Mouse (Mus musculus) right cerebral cortex, postnatal 10 days (tissue): ENCODE results near the gene Cxcr6.
"Not testable (repeated sequence)": the region's sequence is repeated elsewhere in the genome, so short reads cannot be mapped to it uniquely, and the experiment has no call there.

Experiments
- DNase-seq, 2 experiments: peaks; one replicate each; pipeline ENCODE4 v3.0.0; 2021; ENCODE audit warnings: low spot score in 2 of 2

Cxcr6 gene

DNA sequence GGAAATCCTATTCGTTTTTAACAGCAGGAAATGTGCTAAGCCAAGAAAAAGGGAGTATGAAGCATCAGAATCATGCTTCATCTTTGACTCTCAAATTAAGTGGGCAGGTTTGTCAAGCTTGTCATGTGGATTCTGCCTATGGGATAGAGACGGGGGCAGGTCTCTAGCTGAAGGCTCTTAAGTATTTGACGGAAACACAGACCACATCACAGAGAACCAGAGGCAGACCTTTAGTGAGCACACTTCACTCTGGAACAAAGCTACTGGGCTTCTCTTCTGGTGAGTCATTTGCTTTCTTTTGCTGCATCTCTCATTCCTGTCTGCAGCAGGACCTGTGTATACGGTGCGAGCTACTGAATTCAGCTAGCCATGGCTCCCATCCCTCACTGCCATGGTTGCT is at the start of gene Cxcr6:
Gene Cxcr6 (plus strand): TSS at position 209 of the 400 bp plus-strand sequence.
- DNase-seq = no peak

DNA sequence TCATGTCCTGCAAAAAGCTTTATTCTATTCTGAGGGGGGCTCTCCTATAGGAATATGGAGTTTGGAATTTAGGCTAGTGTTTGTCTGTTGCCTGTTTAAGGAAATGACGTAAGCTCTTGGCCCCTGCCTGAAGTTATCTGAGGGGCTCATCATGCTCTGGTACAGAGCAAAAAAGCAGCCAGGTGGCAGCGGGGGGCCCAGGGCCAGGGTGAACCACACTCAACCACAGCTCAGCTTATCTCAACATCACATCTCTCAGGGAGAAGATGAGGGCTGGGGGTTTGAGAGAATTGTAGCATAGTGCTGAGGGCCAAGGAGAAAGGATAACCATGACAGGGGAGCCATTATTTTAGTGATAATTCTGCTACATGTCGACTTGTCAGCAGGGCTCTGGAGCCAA is 49.5 kb upstream of the Cxcr6 start:
- no peak for DNase-seq

DNA sequence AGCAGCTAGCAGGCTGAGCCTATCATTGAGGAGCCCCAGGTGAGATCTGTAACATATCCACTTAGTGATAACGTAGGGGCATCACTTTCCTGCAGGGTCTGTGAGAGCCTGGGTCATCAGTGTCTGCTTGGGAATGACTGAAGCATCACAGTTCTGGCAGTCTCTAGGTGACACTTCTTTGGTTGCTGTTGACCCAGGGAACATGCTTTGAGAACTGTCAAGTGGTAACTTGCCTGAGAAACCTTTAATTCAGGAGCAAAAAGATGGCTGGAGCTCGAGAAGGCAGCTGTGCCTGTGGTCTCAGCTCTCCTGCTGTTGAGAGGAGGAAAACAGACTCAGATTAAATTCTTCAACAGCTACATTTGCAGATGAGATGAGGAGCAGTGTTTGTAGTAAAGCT is 48.9 kb upstream of the Cxcr6 start:
- no peak for DNase-seq

DNA sequence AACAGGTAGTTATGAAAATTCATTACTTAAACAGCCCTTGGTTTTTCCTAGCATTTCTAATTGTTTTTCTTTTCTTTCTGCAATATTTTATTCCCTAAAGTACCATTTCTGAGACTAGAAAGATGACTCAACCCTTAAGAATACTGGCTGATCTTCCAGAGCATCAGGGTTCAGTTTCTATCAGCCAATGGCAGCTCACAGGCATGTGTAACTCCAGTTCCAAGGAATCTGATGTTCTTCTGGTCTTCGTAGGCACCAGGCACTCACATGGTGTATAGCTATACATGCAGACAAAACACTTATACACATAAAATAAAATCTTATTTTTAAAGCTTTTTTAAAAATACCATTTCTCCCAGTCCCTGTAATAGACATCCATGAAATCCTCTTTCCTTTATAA is 48.1 kb upstream of the Cxcr6 start:
- no peak for DNase-seq

DNA sequence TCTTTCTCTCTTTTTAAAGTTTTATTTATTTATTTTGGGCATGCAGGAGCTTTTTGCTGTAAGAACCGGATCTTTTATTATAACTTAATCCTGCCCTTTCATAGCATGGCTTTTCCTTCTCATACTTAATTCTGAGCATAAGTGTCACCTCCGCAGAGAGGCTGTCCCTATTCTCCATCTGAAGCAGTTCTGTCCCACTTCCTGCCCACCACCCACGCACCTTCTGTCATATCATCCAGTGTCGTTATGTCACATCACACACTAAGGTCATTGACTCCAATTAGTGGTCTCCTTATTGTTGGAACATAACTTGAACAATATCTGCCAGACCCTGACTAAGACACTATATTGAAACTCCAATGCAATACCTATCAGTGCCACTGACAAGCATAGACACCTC is 47.6 kb upstream of the Cxcr6 start:
- DNase-seq = no peak

DNA sequence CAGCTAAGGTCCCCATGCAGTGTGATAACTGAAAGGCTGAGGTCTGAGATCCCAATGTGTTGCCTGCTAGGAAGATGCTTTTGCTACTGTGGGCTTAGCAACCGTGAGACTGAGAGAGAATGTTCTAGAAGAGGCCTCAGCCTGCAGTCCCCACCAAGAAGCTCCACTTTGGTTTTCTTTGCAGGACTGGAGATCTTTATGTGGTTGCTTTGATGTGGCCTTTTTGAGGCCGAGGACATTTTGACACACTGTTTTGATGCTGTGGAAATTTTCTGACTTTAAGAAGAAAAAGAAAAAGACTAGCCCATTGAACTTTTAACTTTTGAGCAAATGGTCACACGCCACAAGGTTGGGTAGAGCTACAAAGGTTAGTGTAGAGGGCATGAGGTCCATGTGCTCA is 45.5 kb upstream of the Cxcr6 start:
- DNase-seq = no peak

DNA sequence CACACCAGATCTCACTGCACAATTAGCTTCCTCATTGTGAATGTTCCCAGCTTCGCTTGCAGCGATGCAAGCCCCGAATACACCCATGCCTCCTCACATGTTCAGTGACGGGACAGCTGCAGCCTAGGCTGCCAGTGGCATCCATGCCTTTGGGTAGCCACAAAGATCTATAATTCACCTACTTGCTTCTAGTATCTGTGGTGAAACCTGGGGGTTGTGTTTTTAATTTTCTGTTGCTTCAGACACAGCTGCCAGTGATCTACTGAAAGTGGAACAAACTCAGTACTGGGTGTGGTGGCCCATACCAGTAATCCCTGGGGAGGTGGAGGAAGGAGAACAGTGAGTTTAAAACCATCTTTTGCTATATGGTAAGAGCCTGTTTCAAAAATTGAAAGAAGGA is 43.4 kb upstream of the Cxcr6 start:
- DNase-seq = no peak

DNA sequence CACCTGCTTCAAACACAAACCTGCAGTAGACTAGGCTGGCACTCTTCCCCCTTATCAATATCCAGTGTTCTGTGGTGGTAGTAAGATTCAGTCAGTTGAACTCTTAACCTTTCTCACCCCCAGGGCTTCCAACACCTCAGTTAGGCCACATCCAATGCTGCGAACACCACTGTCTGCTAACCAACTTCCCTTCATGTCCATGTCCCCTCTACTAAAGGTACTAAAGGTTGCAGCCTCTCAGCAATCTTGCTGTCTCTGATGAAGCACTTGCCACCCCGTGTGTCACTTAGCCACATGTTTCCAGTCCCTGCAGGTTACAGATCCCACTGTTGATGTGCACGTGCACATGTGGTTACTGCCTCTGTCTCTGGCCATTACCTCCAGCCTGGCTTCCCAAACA is 42.5 kb upstream of the Cxcr6 start:
- DNase-seq = no peak

DNA sequence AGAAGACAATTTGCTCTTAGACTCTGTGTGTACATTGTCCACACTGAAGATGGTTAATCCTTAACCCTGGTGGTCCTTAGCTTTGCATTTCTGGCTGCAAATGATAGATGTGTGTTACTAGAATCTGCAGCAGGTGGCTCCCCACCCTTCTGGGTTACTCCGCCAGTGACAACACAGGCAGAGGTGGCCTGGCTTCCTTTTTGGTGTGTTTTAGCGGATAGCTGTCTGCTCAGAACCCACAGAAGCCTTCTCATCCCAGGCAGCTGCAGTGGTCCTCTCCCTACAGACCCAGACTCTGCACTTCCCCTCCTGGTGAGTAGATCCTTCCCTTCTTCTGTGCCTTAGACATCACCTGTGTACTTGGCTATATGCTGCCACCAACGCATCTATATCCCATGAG is 39.3 kb upstream of the Cxcr6 start:
- DNase-seq = no peak

DNA sequence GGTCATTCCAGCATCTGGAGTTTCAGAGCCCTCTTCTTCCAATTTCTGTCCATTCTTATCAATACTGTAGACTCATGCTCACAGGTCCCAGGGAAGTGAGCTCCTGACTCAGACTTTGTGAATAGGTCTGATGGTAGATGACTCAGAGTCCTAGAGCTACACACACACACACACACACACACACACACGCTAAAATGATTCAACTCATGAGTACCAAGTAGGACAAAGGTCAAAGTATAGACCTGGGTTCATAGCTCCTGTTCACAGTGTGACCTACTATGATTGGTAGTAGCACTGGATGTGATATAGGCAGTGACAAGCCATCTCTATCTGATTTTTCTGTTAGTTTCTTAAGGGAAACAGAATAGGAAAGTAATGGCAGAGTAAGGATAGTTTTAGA is 37.8 kb upstream of the Cxcr6 start:
- no peak for DNase-seq

DNA sequence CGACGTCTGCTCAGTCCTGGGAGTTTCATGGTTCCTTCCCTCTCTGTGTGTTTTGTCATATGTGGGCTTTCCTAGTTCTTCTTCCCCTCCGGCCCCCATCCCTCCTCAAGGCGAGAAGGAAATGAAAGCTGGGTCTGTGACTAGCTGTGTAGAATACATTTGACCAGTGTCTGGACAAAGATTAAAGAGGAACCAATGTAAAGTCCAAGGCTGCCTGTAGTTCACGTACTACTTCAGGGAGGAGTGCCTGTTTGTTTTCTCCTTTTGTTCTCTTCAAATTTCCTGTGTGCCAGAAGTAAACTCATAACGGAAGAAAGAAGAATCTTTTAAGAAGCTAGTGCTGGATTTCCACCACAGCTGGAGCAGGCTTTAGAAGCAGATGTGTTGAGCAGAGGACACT is 36.7 kb upstream of the Cxcr6 start:
- DNase-seq = no peak

DNA sequence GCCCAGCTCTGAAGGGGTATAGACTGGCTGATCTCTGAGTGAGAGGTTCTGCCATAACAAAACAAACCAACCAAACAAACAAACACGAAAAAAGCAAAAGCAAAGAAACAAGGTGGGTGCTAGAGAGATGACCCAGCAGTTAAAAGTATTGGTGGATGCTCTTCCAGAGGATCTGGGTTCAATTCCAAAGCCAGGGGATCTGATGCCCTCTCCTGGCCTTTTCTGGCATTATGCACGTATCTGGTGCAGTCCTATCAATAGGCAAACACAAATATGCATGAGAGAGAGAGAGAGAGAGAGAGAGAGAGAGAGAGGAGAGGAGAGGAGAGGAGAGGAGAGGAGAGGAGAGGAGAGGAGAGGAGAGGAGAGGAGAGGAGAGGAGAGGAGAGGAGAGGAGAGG is 33.0 kb upstream of the Cxcr6 start:
- DNase-seq = not testable (repeated sequence)

DNA sequence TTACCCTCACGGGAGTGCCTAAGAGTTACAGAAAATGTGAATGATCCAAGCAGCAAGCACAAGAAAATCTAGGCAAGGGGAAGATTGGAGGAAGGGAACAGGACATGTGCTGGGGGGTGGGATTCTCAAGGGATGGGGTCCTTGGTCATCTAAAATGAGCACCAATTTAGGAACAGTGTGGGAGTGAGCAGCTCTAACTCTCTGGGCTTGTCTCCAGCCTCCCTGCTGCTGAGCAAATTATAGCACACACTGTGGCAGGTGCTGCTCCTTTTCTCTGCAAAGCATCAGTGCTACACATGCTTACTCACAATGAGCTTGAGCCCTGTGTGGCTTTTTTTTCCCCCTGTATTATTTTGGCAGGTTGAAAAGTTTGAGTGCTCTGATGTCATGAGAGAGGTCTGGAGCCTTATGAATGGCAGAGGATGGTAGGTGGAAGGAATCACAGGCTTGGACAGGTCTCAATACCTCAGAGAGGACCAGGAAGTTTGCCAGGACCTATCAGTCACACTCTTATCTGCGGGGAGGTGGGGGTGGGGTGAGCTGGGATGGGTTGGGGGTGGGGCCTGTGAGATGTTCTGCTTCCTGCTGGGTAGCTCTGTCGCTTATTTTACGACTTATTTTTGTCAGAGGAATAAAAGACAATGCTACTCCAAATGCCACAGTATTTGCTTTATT is 17.3 kb upstream of the Cxcr6 start:
- peak; percentile 50 to 72 for DNase-seq

DNA sequence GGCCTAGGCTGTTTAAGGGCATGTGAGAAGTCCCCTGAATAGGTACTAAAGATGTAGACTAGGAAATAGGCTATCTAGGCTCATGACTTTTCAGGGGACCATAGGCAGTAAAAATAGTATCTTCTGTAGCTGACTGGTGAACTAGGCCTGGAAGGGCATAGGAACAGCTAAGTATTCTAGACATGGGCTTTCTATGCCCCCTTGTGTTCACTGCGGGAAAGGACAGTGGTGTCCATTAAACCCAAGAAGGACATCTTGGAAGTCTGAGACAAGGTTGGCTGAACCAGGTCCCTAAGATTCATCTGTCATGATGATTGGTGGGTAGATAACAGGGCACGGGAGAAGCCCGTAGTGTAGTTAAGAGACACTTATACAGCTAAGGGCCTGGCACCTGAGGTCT is 10.1 kb upstream of the Cxcr6 start:
- DNase-seq = peak; percentile 50 to 60

DNA sequence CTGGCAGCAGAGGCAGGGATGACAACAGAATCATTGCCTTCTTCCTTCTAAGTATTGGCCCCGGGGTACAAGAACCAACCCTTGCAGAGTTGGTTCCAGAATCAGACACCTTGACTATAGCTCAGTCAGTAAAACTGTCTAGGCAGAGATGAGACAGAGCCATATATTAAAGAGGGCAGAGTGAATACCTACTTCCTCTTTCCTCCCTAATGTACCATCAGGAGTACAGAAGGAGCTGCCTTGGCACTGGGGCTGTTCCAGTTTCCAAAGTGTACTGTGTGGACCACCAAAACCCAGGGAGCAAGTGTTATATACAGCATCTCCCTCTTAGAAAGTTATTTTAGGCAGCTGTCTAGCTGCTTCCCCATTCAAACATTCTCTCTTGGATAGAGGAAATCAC is 4.7 kb upstream of the Cxcr6 start:
- DNase-seq = no peak

DNA sequence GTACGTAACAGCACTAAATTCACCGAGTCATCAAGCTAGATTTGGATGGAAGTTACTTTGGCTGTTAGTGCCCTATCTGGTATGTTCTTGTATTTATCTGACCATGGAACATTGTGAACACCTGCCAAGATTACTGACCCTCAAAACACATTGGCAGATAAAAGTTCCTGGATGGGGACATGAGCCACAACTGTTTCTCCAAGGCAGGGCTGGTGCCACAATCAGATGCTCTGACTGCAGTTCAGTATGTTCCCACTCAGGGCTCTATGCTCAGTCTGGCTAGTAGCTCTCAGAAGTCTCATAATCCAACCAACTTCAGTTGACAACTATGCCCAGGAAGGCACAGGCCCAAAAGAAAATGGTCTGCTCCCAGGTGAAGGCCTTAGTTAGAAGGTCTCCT is 3.9 kb upstream of the Cxcr6 start:
- DNase-seq = no peak

DNA sequence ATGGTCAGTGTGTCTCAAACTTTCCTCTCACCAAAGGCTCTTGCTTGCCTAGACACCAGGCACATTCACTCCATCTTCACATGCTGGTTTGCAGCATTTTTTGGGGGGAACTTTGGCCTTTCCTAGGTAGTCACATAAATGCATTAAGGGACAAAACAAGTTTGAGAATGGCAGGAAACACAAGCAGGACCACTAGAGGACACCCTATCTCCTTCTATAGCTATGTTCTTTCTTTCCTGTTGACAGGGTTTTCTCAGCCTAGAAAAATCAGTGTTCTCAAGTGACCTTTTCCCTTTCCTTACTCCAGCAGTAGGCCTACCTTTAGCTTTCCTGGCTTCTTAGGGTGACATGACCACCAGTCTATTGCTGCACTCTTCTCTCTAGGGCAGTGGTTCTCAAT is 3.4 kb upstream of the Cxcr6 start:
- DNase-seq = no peak

DNA sequence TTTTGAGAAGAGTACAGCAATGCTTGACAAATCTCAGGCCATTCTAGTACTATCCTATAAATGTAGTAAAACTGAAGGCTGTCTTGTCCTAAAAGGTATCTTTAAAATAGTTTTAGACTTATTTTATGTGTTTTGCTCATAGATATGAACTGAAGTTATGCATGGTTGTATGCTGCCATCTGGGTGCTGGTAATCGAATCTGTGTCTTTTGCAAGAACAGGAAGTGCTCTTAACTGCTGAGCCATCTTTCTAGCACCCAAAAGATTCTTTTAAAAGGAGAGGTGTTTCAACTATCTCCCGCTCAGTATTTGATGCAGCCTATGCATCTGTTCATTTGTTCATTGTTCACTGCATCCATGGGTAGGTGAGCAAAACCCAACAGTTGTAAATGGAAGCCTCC is 1.0 kb upstream of the Cxcr6 start:
- DNase-seq = no peak

DNA sequence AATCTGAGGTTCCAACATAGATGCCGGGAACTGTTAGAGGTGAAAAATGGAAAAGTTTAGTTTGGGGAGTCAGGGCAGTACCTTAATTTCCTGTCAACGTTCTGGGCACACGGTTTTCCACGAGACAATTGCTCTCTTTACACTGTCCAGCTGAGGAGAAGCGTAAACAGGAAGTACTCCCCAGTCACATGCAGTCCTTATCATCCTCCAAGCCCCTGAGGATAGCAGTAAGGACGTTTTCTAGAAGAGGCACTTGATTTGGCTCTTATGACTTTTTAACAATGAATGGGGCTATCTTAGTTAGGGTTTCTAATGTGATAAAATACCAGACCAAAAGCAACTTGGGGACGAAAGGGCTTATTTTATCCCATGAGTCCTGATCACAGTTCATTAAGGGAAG is 2.3 kb downstream of the Cxcr6 start:
- no peak for DNase-seq

DNA sequence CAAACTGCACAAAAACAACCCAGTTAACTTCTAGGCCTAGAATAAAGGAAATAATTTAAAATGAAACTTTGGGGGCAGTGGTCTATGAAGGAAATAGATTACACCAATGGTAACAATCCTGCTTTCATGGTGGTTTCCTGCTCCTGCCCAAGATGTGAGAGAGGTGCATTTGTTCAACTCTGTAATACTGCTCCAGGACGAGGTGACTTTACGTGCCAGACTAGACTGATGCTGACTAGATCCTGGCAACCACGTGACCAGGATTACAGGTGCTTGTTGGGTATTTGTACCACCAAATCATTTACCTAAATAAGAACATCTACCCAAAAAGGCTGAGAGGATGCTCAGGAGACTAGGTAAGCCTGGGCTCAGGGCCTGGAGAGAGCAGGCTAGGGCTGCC is 5.6 kb downstream of the Cxcr6 start:
- no peak for DNase-seq

DNA sequence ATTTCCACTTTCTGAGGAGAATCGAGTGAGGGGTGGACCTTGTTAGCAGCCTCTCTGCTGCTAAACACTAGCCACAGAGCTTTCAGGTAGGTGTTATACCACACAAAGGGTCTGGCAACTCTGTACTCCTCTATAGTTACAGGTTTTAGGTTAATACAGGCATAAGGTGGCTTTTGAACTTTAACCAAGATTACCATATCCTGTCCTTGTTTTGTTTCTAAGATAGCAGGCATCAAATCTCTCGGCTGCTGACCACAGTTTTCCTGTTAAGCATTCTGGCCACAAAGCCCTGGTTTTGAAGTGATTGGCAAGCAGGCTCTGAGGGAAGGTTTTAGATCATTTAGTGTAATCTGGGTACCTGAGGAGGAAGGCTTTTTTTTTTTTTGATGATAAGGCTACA is 8.1 kb downstream of the Cxcr6 start:
- DNase-seq = no peak

DNA sequence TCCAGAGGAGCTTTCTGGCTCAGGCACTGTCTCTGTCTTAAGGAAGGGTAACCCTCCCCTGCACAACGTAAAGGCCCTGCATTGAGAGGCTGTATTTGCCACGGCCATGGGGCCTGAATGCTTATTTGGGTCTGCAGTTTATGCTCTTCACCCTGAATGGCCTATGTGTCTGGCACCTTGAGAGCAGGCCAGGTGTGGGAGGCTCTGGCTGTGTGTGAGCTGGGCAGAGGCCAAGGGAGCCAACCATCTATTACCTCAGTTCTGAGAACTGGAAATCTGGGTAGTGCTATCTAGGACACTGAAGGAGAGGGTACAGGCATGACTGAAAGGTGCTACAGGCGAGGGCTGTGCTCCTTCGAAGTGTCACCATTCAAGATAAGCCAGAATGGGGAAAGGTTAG is 8.5 kb downstream of the Cxcr6 start:
- no peak for DNase-seq

DNA sequence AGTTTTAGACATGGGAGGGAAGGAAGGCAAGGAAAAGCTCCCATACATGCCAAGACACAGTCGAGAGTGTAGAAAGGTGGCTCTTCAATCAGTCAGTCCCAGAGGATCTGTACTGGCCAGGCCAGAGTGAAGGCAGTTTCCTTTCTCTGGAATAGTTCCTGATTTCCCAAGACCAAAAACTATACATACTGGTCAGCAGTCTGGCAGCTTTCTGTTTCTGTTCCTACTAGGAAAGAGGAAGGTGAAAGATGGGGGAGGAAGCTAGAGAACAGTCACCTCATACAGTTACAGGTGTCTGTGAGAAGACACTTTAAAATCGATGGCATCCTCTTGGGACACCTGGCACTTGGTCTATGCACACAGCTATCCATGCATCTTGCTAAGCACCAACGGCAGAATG is 9.2 kb downstream of the Cxcr6 start:
- no peak for DNase-seq

DNA sequence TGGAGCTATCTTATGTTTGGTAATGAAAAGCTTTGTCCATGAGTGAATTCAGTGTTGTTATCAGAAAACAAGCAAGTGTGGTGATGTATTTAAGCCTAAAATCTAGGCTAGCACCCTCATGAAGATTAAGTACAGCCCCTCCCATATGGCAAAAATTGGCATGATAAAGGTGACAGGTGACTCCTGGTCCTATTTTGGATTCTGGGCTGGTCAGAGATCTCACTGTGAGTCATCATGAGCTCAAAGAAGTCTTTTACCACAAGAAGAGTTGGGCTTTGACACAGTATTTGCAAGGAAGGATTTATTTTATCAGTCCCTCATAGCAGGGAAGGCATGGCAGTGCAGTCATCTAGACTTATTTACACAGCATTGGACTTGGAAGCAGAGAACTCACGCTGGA is 9.7 kb downstream of the Cxcr6 start:
- no peak for DNase-seq

DNA sequence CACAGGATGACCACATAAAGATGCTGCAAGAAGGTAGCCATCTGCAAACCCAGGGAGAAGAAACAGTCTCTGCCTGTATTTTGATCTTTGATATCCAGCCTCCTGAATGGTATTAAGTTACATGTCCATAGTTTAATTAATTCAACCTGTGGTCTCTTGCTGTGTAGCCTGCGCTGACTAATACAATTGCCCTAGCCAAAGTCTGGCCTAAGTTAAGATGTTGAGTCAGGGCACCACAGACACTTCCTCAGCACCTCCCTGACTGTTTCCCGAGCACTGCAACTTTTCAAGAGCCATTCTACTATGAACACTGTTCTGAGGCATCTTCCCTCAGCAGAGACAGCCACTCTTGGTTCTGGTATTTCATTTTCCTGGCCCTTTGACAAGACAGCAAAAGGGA is 12.3 kb downstream of the Cxcr6 start:
- no peak for DNase-seq
